Mouse (Mus musculus): ENCODE measurements around the gene Aebp2. TPM values are rescaled to one million over a fixed set of nuclear protein-coding genes. Genes with fewer than 3 reads are reported as not detected.

Gene Aebp2
- polyA plus RNA-seq, 1 experiment: 96.3 TPM

DNA sequence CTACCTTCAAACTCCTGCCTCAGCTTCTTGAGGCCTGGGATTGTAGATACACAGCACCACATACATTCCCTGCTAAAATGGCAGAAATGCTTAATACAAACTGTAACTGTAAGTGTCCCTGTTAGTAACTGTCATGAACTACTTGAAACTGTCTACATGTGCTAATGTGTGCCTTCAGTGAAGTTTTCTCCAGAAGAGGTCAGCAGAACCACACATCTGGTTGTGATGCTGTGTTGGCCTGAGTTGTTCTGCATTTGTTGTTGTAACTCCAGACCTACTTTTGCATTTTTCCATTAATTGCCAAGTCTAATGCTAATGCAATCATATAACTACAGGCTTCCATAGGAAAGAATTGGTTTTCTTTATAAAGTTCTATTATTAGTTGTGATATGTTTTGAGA lies 23.5 kb downstream of the Aebp2 start:
- TF ChIP-seq POLR2A (IDR thresholded peaks at IDR 0.05; ENCODE audit: low read depth, low read length) (no peak), CTCF (IDR thresholded peaks at IDR 0.05; ENCODE audit: borderline replicate concordance, insufficient read depth, low read length) (no peak)
- Histone ChIP-seq H3K4me1 (ENCODE audit: control insufficient read depth, insufficient read depth, low read length) (no peaks in the 10 kb centered on the region), H3K27ac (ENCODE audit: insufficient read depth, low read length) (no peak overlapping the region), H3K4me3 (ENCODE audit: insufficient read depth, low read length) (no peak overlapping the region)

- Histone ChIP-seq H3K27ac (ENCODE audit: insufficient read depth, low read length) (no peak overlapping the region), H3K4me3 (ENCODE audit: insufficient read depth, low read length) (no peak overlapping the region), H3K4me1 (ENCODE audit: control insufficient read depth, insufficient read depth, low read length) (no peaks in the 10 kb centered on the region)
- TF ChIP-seq POLR2A (IDR thresholded peaks at IDR 0.05; ENCODE audit: low read depth, low read length): no peak
- TF ChIP-seq CTCF (IDR thresholded peaks at IDR 0.05; ENCODE audit: borderline replicate concordance, insufficient read depth, low read length): no peak
Measured at GRCm38 (mm10) chr6:140646892-140647291, 24.4 kb downstream of the Aebp2 start.

- Histone ChIP-seq H3K4me3 (ENCODE audit: insufficient read depth, low read length) (no peak overlapping the region), H3K4me1 (ENCODE audit: control insufficient read depth, insufficient read depth, low read length) (no peaks in the 10 kb centered on the region), H3K27ac (ENCODE audit: insufficient read depth, low read length) (no peak overlapping the region)
- TF ChIP-seq POLR2A (IDR thresholded peaks at IDR 0.05; ENCODE audit: low read depth, low read length) (no peak), CTCF (IDR thresholded peaks at IDR 0.05; ENCODE audit: borderline replicate concordance, insufficient read depth, low read length) (no peak)
Measured at GRCm38 (mm10) chr6:140649812-140650211, 27.3 kb downstream of the Aebp2 start.

- TF ChIP-seq CTCF (IDR thresholded peaks at IDR 0.05; ENCODE audit: borderline replicate concordance, insufficient read depth, low read length): no peak
- TF ChIP-seq POLR2A (IDR thresholded peaks at IDR 0.05; ENCODE audit: low read depth, low read length): no peak
- Histone ChIP-seq H3K27ac (ENCODE audit: insufficient read depth, low read length) (no peak overlapping the region), H3K4me1 (ENCODE audit: control insufficient read depth, insufficient read depth, low read length) (peaks cover 8% of the 10 kb centered on the region), H3K4me3 (ENCODE audit: insufficient read depth, low read length) (no peak overlapping the region)
Measured at GRCm38 (mm10) chr6:140651923-140652322, 29.5 kb downstream of the Aebp2 start.

GRCm38 (mm10) chr6:140655451-140655850 lies 33.0 kb downstream of the Aebp2 start:
- TF ChIP-seq POLR2A (IDR thresholded peaks at IDR 0.05; ENCODE audit: low read depth, low read length) (no peak), CTCF (IDR thresholded peaks at IDR 0.05; ENCODE audit: borderline replicate concordance, insufficient read depth, low read length) (no peak)
- H3K27ac ChIP-seq (ENCODE audit: insufficient read depth, low read length): peak overlapping the region; percentile 29; the same call in 1 of the 2 replicates
- no peak overlapping the region for H3K4me3 ChIP-seq (ENCODE audit: insufficient read depth, low read length)
- peaks cover 8% of the 10 kb centered on the region for H3K4me1 ChIP-seq (ENCODE audit: control insufficient read depth, insufficient read depth, low read length)

GRCm38 (mm10) chr6:140656991-140657390 lies 34.5 kb downstream of the Aebp2 start:
- no peak for TF ChIP-seq POLR2A (IDR thresholded peaks at IDR 0.05; ENCODE audit: low read depth, low read length)
- TF ChIP-seq CTCF (IDR thresholded peaks at IDR 0.05; ENCODE audit: borderline replicate concordance, insufficient read depth, low read length): no peak
- H3K27ac ChIP-seq (ENCODE audit: insufficient read depth, low read length): no peak overlapping the region
- peaks cover 8% of the 10 kb centered on the region for H3K4me1 ChIP-seq (ENCODE audit: control insufficient read depth, insufficient read depth, low read length)
- H3K4me3 ChIP-seq (ENCODE audit: insufficient read depth, low read length): no peak overlapping the region

DNA sequence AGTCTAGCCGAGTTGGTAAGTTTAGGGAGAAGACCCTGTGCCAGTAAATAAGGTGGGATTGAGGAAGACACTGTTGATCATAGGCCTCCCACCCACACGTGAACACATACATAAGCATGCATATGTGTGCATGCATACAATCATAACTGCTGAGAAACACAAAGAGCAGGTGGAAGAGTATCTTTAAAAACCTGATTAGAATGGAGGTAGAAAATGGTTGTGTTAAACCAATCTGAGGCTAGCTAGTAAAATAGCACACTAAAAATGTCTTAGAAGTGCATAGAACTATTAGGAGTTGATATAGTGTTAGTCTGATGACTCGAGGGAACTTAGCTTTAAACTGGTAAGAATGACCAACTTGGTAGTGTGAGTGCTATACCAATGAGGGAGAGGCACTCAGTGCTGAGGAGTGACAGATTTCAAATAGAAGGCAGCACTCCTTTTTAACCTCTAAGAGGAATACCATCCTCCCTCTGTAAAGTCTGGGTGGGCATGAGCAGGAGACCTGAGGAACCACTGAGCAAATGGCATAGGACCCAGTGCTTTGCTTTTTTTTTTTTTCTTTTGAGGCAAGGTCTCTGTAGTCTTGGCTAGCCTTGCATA lies 35.6 kb downstream of the Aebp2 start:
- Histone ChIP-seq H3K27ac (ENCODE audit: insufficient read depth, low read length) (no peak overlapping the region), H3K4me1 (ENCODE audit: control insufficient read depth, insufficient read depth, low read length) (peaks cover 8% of the 10 kb centered on the region), H3K4me3 (ENCODE audit: insufficient read depth, low read length) (no peak overlapping the region)
- TF ChIP-seq POLR2A (IDR thresholded peaks at IDR 0.05; ENCODE audit: low read depth, low read length) (no peak), CTCF (IDR thresholded peaks at IDR 0.05; ENCODE audit: borderline replicate concordance, insufficient read depth, low read length) (no peak)

GRCm38 (mm10) chr6:140661111-140661510 lies 38.6 kb downstream of the Aebp2 start:
- H3K4me3 ChIP-seq (ENCODE audit: insufficient read depth, low read length): no peak overlapping the region
- no peak overlapping the region for H3K27ac ChIP-seq (ENCODE audit: insufficient read depth, low read length)
- TF ChIP-seq CTCF (IDR thresholded peaks at IDR 0.05; ENCODE audit: borderline replicate concordance, insufficient read depth, low read length): no peak
- TF ChIP-seq POLR2A (IDR thresholded peaks at IDR 0.05; ENCODE audit: low read depth, low read length): no peak
- peaks cover 5% of the 10 kb centered on the region; the same call in 1 of the 2 replicates for H3K4me1 ChIP-seq (ENCODE audit: control insufficient read depth, insufficient read depth, low read length)

DNA sequence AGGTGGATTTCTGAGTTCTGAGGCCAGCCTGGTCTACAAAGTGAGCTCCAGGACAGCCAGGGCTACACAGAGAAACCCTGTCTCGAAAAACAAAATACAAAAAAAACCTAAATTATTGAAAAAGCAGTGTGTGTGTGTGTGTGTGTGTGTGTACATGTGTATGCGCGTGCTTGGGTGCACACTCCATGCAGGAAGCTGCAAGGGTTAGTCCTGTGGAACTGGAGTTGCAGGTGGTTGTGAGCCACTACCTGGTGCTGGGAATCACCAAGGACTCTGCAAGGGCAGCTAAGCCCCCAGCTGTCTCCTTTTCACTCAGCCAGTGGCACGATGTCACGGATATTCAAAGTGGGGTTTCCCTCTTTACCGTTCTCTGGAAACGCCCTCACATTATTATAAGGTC lies 39.3 kb downstream of the Aebp2 start:
- Histone ChIP-seq H3K4me1 (ENCODE audit: control insufficient read depth, insufficient read depth, low read length) (0 out of 2 replicates have a peak, but pooled peaks cover 8% of the 10 kb centered on the region), H3K4me3 (ENCODE audit: insufficient read depth, low read length) (no peak overlapping the region), H3K27ac (ENCODE audit: insufficient read depth, low read length) (no peak overlapping the region)
- no peak for TF ChIP-seq POLR2A (IDR thresholded peaks at IDR 0.05; ENCODE audit: low read depth, low read length)
- TF ChIP-seq CTCF (IDR thresholded peaks at IDR 0.05; ENCODE audit: borderline replicate concordance, insufficient read depth, low read length): no peak

DNA sequence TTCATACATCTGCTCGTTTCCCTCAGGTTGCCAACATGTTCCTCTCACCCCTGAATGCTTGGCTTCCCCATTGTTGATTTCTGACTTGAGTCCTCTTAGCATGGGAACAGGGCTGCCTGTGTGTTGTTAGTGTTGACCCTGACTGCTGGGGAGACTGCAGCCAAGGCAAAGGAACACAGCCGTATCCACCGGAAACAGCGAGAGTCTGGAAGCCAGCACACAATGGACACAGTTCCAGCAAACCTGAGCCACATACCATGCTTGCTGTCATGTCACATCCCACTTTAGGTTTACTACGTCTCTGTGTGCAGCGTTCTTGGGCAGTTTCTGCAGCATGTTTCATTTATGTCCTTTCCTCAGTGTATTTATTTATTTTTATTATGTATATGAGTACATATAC lies 39.8 kb downstream of the Aebp2 start:
- TF ChIP-seq CTCF (IDR thresholded peaks at IDR 0.05; ENCODE audit: borderline replicate concordance, insufficient read depth, low read length) (no peak), POLR2A (IDR thresholded peaks at IDR 0.05; ENCODE audit: low read depth, low read length) (no peak)
- Histone ChIP-seq H3K4me1 (ENCODE audit: control insufficient read depth, insufficient read depth, low read length) (peaks cover 9% of the 10 kb centered on the region; the same call in 1 of the 2 replicates), H3K27ac (ENCODE audit: insufficient read depth, low read length) (no peak overlapping the region), H3K4me3 (ENCODE audit: insufficient read depth, low read length) (no peak overlapping the region)

Data from embryonic fibroblast, embryonic 13.5 days (primary cell).